Mouse (Mus musculus): ENCODE measurements at regions not wholly inside any gene's neighbourhood (a gene's known extent, or its start where the extent isn't known, plus 50 kb on each side); places are given as distances from the start of the nearest gene placed in this dataset.
"Not testable (repeated sequence)": the region's sequence is repeated elsewhere in the genome, so short reads cannot be mapped to it uniquely, and the experiment has no call there.

DNA sequence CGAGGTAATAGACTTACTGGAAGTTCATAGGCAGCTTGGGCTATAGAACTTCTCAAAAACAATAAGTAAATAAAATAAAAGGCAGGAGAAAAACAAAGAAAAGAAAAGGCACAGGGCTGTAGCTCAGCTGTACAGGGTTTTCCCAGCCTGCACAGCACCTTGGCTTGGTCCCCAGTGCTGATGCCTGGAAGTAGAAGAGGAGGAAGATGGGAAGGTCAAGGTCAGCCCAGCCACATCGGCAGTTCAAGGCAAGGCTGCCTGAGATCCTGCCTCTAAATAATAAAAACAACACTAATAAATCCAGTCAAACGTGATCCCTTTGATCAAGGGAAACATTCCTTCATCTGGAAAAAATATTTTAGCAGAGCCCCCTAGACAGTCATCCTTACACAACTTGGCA lies 103.1 kb downstream of the Cenpf start:
- peak in 1 of 2 experiments; percentile 38 for DNase-seq

GRCm38 (mm10) chr1:189581427-189581826 lies 106.5 kb downstream of the Cenpf start:
- DNase-seq, result no peak

- DNase-seq, result peak; percentile 69 to 75
Observed at GRCm38 (mm10) chr1:189579358-189579757, 108.5 kb downstream of the Cenpf start.

- peak; percentile 57 to 80 for DNase-seq
Observed at GRCm38 (mm10) chr1:189576311-189577002, 111.4 kb downstream of the Cenpf start.

GRCm38 (mm10) chr1:189575525-189576240 lies 112.2 kb downstream of the Cenpf start:
- no peak for DNase-seq

DNA sequence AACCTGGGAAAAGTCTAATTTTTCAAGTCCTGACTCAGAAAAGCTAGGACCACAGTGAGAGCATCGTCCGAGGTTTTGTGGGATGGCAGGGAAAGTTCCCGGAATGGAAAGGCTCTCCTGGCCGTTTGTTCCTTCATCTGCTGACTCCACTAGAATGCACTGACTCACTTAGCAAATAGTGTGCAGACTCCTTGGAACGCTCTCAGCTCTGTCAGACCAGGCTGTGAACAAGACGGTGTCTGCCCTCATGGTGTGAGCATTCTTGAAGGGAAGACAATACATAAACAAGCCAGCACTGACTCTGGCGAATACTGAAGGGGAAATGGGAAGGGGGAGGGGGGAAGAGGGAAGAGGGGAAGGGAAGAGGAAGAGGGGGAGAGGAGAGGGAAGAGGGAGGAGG lies 121.4 kb downstream of the Cenpf start:
- DNase-seq, result no peak

DNA sequence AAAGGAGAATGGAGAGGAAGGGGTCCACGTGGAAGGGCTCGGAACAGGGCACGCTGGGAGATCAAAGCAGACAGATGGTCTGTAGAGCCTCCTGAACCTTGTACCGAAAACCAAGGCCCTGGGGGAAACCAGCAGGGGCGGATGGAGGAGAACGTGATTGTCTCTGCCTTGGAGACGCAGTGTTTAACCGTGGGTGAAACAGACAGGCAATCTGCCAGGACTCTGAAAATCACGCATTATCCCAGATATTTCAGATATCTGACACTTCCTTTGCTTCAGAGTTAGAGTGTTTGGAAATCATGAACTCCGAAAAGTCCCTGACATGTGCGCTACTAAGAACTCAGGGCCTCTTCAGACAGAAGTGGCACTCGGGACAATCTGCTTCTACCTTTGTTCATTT lies 126.1 kb downstream of the Cenpf start:
- no peak for DNase-seq

DNA sequence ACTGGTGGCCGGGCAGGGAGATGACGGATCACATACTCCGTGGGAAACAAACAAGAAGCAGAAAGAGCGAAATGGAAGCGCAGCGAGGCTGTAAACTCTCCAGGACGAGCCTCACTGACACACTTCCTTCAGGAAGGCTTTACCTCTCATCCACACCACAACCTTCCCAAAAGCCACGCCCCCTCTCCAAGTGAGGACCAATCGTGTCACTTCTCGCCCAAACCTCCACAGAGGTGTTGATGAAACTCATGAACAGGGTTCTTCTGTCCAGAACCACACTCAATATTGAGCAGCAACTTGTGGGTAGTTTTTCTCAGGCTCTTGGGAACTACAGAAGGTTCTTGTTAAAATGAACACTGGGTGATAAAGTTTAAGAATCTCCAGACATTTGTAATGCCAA lies 127.3 kb downstream of the Cenpf start:
- DNase-seq, result peak in 1 of 2 experiments; percentile 30

- no peak for DNase-seq
Observed at GRCm38 (mm10) chr1:189550851-189551250, 137.0 kb downstream of the Cenpf start.

DNA sequence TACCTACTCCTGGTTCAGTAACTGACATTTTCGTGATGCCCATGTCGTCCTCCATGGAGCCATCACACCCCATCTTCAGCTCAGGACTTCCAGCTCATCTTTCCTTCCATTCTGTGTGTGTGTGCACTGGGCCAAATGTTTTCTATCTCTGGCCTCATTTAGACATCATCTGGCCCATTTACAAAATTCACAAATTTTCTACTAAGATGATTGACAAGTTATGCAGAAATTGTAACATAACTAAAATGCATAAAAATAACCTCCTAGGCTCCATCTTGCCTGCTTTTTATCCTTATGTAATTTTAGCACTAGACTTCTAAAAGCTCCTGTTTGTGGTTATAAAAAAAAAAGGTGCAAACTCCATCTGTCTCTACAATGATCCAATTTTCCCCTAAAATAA lies 130.8 kb upstream of the Kcnk2 start:
- DNase-seq, result no peak

DNA sequence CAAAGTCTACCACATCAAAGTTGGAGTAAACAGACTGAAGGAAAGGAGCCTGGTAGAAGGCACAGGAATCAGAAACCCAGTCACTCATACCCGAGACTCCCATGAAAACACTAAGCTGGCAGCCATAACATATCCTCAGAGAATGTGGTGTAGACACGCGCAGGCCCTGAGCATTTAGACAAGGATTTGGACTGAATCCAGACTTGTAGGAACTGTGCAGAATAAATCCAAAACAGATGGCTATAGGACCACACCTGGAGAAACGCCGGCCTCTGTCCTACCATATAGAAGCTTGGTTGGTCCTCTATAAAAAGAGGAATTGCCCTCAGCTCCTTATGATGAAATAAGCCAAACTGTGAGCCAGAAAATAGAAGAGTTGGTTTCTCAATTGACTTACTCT lies 124.3 kb upstream of the Kcnk2 start:
- DNase-seq, result no peak

DNA sequence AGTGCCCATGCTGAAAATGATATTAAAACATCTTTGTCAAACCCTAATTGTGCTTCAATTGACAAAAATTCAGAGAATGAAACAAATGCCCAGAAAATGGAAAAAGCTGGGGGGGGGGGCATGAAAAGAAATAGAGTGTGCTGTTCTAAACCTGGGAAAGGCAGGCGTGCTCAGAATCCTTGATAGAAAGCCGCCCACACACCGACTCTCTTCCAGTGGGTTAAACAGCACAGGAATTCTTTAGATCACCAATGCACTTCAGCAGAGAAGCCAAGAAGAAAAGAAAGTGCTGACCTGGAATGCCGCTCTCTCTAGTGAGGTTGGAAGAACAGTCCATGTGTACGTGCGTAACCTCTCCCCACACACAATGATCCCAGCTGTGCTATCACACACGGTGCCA lies 113.4 kb upstream of the Kcnk2 start:
- DNase-seq, result peak in 1 of 2 experiments; percentile 9

- DNase-seq, result no peak
Observed at GRCm38 (mm10) chr1:189513358-189513757, 111.3 kb upstream of the Kcnk2 start.

DNA sequence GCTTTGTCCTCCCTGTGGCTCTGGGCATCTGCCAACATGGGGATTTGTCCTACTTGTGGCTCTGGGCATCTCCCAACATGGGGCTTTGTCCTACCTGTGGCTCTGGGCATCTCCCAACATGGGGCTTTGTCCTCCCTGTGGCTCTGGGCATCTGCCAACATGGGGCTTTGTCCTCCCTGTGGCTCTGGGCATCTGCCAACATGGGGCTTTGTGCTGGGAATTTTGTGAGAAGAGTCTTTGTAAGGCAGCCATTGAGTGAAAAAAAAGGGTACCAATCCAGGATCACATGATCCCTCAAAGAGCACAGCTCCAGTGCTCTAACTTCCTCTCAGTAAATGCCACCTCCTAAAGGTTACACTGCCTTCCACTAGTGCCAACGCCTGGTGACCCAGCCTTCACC lies 105.2 kb upstream of the Kcnk2 start:
- DNase-seq, result not testable (repeated sequence)

GRCm38 (mm10) chr1:189499703-189500102 lies 97.6 kb upstream of the Kcnk2 start:
- no peak for DNase-seq

- DNase-seq, result peak; percentile 24 to 67
Observed at GRCm38 (mm10) chr1:189499141-189499540, 97.1 kb upstream of the Kcnk2 start.

- DNase-seq, result peak in 1 of 2 experiments; percentile 33
Observed at GRCm38 (mm10) chr1:189497031-189497430, 95.0 kb upstream of the Kcnk2 start.

DNA sequence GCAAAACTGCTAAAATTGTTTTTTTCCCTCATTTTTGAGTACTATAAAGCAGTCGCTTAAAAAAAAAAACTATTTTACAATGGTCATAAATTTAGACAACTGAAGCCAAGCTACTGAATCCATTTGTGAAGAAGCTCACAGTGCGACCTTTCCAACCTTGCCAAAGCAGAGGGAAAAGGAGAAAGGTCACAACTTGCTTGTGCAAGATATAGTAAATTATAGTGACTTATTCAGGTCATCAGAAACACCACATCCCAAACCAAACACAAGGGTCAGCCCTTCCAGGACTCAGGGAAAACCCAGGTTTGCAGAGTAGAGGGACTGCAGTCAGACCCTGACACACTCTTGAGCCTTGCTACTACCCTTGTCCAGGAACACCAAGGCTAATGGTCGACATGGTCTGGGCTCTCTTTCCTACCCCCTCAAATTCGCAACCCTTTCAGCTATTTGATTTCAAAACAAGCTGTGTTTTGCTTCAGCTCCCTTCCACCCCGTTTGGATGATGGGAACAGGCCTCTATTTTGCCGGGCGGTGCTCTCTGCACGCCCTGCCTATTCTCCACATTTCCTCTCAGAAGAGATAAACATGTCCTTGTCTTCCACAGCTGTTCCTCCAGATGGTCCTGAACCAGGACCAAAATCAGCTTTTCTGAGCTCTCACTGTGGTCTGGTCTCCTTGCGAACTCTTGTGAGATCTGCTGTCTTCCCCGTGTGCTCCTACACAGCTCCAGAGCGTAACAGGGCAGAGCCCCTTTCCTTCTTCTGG lies 93.5 kb upstream of the Kcnk2 start:
- DNase-seq, result peak; percentile 38 to 61

DNA sequence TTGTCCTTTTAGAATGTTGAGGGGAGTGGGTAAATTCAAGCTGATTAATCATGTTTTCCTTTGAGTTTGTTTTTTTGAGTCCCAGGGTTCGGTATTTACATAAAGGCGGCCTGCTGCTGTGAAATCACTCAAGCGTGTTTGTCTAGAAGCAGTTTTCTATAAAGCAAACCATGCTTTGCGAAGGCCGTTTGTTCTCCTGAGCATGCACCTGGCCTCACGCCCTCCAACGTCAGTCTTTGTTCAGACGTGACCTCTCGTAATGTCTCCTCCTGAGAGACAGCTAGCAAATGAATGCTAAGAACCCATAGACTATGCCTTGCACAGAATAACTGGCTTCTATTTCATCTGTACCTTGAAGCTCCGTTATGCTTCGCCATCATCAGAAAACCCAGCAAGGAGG lies 92.8 kb upstream of the Kcnk2 start:
- peak; percentile 16 to 34 for DNase-seq

DNA sequence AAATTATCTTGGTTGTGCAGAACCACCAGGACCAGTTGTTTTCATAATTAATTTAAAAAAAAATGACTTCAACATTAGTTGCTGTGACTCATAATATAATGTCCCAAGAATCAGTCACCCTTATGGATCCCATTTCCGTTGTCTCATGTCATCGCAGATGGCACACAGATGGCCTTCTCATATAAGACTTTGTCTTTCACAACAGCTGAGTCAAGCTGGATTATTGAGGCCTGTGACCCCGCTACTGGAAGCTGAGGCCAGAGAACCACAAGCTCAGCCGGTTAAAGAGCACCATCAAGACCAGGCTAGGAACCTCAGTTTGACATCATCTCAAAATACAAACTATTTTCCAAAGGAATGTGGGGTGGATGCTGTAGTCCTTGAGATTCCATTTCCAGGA lies 83.3 kb upstream of the Kcnk2 start:
- peak; percentile 36 to 49 for DNase-seq

- DNase-seq, result peak; percentile 30 to 36
Observed at GRCm38 (mm10) chr1:189483331-189483730, 81.3 kb upstream of the Kcnk2 start.

DNA sequence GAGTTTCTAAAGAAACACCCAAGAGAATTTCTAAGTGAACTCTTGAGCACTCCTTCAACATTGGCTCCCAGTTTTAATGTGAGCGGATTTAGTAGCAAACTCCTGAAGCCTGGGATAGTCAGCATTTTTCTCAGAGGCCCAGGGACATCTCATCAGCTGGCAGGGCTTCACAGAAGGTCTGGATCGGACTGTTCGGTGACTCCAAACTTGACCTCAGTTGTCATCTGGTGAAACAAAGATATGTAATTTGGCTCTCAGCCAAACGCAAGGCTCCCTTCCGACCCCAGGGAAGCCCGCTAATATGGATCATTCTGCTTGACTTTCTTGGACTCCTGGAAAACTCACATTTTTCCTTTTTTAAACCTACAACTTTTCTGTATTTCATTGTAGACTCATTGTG lies 76.0 kb upstream of the Kcnk2 start:
- DNase-seq, result peak in 1 of 2 experiments; percentile 9

- no peak for DNase-seq
Observed at GRCm38 (mm10) chr1:189476796-189477195, 74.7 kb upstream of the Kcnk2 start.

DNA sequence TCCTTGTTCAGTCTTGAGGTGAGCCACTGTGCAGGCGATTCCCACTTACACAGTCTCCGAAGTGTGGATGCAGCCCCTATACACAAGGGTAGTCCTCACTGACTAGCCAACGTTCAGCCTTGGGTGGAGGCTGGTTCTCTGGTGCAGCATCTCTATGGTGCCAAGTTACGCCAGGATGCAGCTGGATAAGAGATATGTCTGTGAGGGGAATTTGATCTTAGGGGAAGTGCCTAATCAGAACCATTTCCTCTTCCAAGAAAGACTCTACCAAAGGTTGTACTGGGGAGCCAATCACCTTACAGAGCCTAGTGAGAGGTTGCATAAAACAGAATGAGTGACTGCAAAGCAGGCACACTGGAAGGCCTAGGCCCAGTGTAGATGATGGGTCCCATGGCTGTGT lies 71.0 kb upstream of the Kcnk2 start:
- no peak for DNase-seq
